Mouse (Mus musculus) hindbrain, postnatal 0 days (tissue): Measurements from ENCODE around the gene Sh3tc1. TPM values are rescaled to one million over a fixed set of nuclear protein-coding genes. Genes with fewer than 3 reads are reported as not detected.

Experiments
- ATAC-seq: fragments of 200-750 bp; cut with Nextera tagmentation; 2 replicates; pipeline ENCODE4 v1.8.0; 2017; ENCODE audit warnings: mild to moderate bottlenecking, moderate TSS enrichment, moderate library complexity
- DNase-seq: peaks from one replicate; pipeline ENCODE4 v3.0.0-alpha.2; 2015; ENCODE audit warnings: low spot score
- H3K27ac ChIP-seq: fragments of 300-500 bp; sonication (generic); 2 replicates; pipeline ENCODE4 v1.5.1; 2014; ENCODE audit warnings: mild to moderate bottlenecking
- H3K27me3 ChIP-seq: fragments of 300-500 bp; sonication (generic); 2 replicates; pipeline ENCODE4 v1.6.1; 2014; ENCODE audit warnings: low read length, mixed read lengths; ENCODE audit not compliant: insufficient read depth
- H3K36me3 ChIP-seq: fragments of 300-500 bp; sonication (generic); 2 replicates; pipeline ENCODE4 v1.6.1; 2014; ENCODE audit warnings: low read length, mixed read lengths; ENCODE audit not compliant: insufficient read depth
- H3K4me1 ChIP-seq: fragments of 300-500 bp; sonication (generic); 2 replicates; pipeline ENCODE4 v1.6.1; 2014; ENCODE audit warnings: antibody characterized with exemption, low read length, mixed read lengths; ENCODE audit not compliant: insufficient read depth
- H3K4me2 ChIP-seq: fragments of 300-500 bp; sonication (generic); 2 replicates; pipeline ENCODE4 v1.6.1; 2014; ENCODE audit warnings: low read depth, mild to moderate bottlenecking, low read length, moderate library complexity, mixed read lengths
- H3K4me3 ChIP-seq: fragments of 300-500 bp; sonication (generic); 2 replicates; pipeline ENCODE4 v1.5.1; 2014; ENCODE audit warnings: low read length
- H3K9ac ChIP-seq: fragments of 300-500 bp; sonication (generic); replicated peaks from 2 replicates; pipeline ENCODE4 v1.6.1; 2014; ENCODE audit warnings: mild to moderate bottlenecking, low read length, moderate library complexity, mixed read lengths
- H3K9me3 ChIP-seq: fragments of 300-500 bp; sonication (generic); 2 replicates; pipeline ENCODE4 v1.6.1; 2016; ENCODE audit warnings: low read length, mixed read lengths
- CTCF ChIP-seq: IDR thresholded peaks from 2 replicates; pipeline ENCODE4 v1.5.1; 2016; ENCODE audit warnings: antibody characterized with exemption, control low read depth, low read depth
- WGBS: fragments of 180-500 bp; shearing (Covaris S2); extraction: QIAGEN DNeasy Blood & Tissue Kit; methylation state at CpG from one replicate; pipeline ENCODE4 v1.1.7; 2014; 5-methylcytosine and 5-hydroxymethylcytosine counted together
- polyA plus RNA-seq: library from polyadenylated mRNA; unstranded; fragments of >200 nt; fragmentation: Nextera tagmentation; extraction: Ambion mirVana; gene quantifications from 2 replicates; pipeline ENCODE4 v1.2.1, GENCODE M21; 2015
- total RNA-seq: library from RNA; depleted of rRNA; stranded (reverse); fragments of >200 nt; gene quantifications from 2 replicates; pipeline ENCODE4 v1.2.3, GENCODE M21; 2014

Gene Sh3tc1
- total and polyA plus RNA-seq, 2 experiments from 2014 or later: 2.0 to 4.1 TPM

- H3K4me2 ChIP-seq: no peak overlapping the region
- ATAC-seq (no peak), DNase-seq (no peak)
- TF ChIP-seq CTCF: no peak
- H3K4me3 ChIP-seq: no peak overlapping the region
- H3K9ac ChIP-seq: no peak overlapping the region
- H3K9me3 ChIP-seq: no peaks in the 10 kb centered on the region
- no peaks in the 10 kb centered on the region for H3K27me3 ChIP-seq
- 76% methylated on average over 4 of the region's 4 CpGs for WGBS
- H3K36me3 ChIP-seq: no peaks in the 10 kb centered on the region
- peak overlapping the region; percentile 64; the same call in 1 of the 2 replicates for H3K27ac ChIP-seq
- H3K4me1 ChIP-seq: peaks cover 12% of the 10 kb centered on the region
These were observed 16.2 kb upstream of the Sh3tc1 start for GRCm38 (mm10) chr5:35756020-35756419.

GRCm38 (mm10) chr5:35755131-35755733, 15.4 kb upstream of the Sh3tc1 start:
- peak; percentile 92 for TF ChIP-seq CTCF
- 25% methylated on average over 5 of the region's 5 CpGs for WGBS
- no peak overlapping the region for H3K4me3 ChIP-seq

GRCm38 (mm10) chr5:35751016-35751415, 11.2 kb upstream of the Sh3tc1 start:
- no peak for TF ChIP-seq CTCF
- Histone ChIP-seq H3K36me3 (no peaks in the 10 kb centered on the region), H3K4me2 (no peak overlapping the region), H3K4me3 (no peak overlapping the region), H3K27me3 (no peaks in the 10 kb centered on the region), H3K9ac (no peak overlapping the region), H3K27ac (no peak overlapping the region), H3K4me1 (no peaks in the 10 kb centered on the region), H3K9me3 (no peaks in the 10 kb centered on the region)
- DNase-seq (no peak), ATAC-seq (no peak)
- 84% methylated on average over 7 of the region's 7 CpGs for WGBS

More at GRCm38 (mm10) chr5:35755131-35755733, 15.4 kb upstream of the Sh3tc1 start:
- DNase-seq (peak; percentile 85), ATAC-seq (no peak)
- H3K9me3 ChIP-seq: no peaks in the 10 kb centered on the region
- no peak overlapping the region for H3K9ac ChIP-seq
- no peak overlapping the region for H3K27ac ChIP-seq
- H3K4me2 ChIP-seq: no peak overlapping the region
- H3K4me1 ChIP-seq: peaks cover 12% of the 10 kb centered on the region
- H3K36me3 ChIP-seq: no peaks in the 10 kb centered on the region
- H3K27me3 ChIP-seq: no peaks in the 10 kb centered on the region

GRCm38 (mm10) chr5:35750026-35750425, 10.2 kb upstream of the Sh3tc1 start:
- Histone ChIP-seq H3K27me3 (no peaks in the 10 kb centered on the region), H3K9me3 (no peaks in the 10 kb centered on the region), H3K4me1 (no peaks in the 10 kb centered on the region), H3K36me3 (no peaks in the 10 kb centered on the region), H3K4me3 (no peak overlapping the region), H3K4me2 (no peak overlapping the region), H3K27ac (no peak overlapping the region), H3K9ac (no peak overlapping the region)
- no peak for ATAC-seq
- 83% methylated on average over 1 of the region's 1 CpGs for WGBS
- TF ChIP-seq CTCF: no peak
- DNase-seq: no peak

GRCm38 (mm10) chr5:35749416-35749815, 9.6 kb upstream of the Sh3tc1 start:
- Histone ChIP-seq H3K4me1 (no peaks in the 10 kb centered on the region), H3K36me3 (no peaks in the 10 kb centered on the region), H3K27me3 (no peaks in the 10 kb centered on the region), H3K4me3 (no peak overlapping the region), H3K4me2 (no peak overlapping the region), H3K9me3 (no peaks in the 10 kb centered on the region), H3K27ac (no peak overlapping the region), H3K9ac (no peak overlapping the region)
- no peak for TF ChIP-seq CTCF
- ATAC-seq (no peak), DNase-seq (no peak)
- WGBS: 59% methylated on average over 3 of the region's 3 CpGs

- Histone ChIP-seq H3K9ac (no peak overlapping the region), H3K4me1 (no peaks in the 10 kb centered on the region), H3K4me3 (no peak overlapping the region), H3K27ac (no peak overlapping the region), H3K36me3 (no peaks in the 10 kb centered on the region), H3K4me2 (no peak overlapping the region), H3K27me3 (no peaks in the 10 kb centered on the region), H3K9me3 (no peaks in the 10 kb centered on the region)
- DNase-seq: peak; percentile 86
- WGBS: 26% methylated on average over 4 of the region's 4 CpGs
- 0 out of 2 replicates have a peak, but pooled peaks have one; percentile 28 for ATAC-seq
- peak; percentile 90 for TF ChIP-seq CTCF
These were observed 7.1 kb upstream of the Sh3tc1 start for GRCm38 (mm10) chr5:35746910-35747309.

GRCm38 (mm10) chr5:35745406-35745805, 5.6 kb upstream of the Sh3tc1 start:
- Histone ChIP-seq H3K9ac (no peak overlapping the region), H3K4me2 (no peak overlapping the region), H3K4me3 (no peak overlapping the region), H3K4me1 (no peaks in the 10 kb centered on the region), H3K27me3 (peaks cover 6% of the 10 kb centered on the region; the same call in 1 of the 2 replicates), H3K9me3 (no peaks in the 10 kb centered on the region), H3K27ac (no peak overlapping the region), H3K36me3 (no peaks in the 10 kb centered on the region)
- ATAC-seq: no peak
- TF ChIP-seq CTCF: no peak
- DNase-seq: no peak
- 87% methylated on average over 5 of the region's 5 CpGs for WGBS
